Mouse (Mus musculus) lung, postnatal 36 days (tissue): ENCODE measurements around the gene Sh3tc1.

ENCODE experiments used
- DNase-seq: peaks from one replicate; pipeline ENCODE4 v3.0.0; 2022; ENCODE audit warnings: mixed read lengths

The Sh3tc1 gene

DNA sequence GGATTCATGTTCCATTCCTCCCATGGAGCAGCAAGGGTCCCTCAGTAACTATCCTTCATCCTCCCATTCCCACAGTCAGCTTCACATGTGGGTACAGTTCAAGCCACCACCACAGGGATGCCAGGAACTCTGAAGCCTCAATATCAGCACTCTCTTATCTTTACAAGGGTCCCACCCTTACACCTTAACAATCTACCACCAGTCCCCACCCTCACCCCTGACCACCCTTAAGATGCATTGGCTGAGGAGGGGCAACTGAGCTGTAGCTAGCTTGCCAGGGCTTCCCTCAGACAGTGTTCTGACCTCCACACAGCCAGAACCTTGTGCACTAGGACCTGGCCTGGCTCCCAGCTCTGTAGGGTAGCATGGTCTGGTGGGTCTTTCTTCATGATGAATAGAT lies 20.4 kb downstream of the Sh3tc1 start:
- DNase-seq = no peak

DNA sequence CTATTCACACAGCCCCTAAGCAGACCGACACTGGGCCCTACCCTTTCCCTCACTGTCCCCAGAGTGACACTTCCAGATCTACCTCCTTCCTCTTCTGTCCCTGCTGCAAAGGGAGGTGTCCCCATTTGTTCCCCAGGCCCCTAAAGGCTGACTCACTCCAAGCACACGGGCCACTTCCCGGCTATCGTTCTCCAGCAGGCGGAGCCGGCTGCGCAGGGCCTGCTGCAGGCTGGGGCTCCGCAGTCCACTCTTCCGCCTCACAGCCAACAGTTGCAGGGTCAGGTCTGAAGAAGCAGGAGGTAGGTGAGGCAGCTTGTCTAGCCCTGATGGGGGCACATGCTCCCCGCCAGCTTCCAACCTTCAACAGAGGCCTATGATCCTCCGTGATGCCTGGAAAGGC lies 21.0 kb downstream of the Sh3tc1 start:
- DNase-seq = no peak

DNA sequence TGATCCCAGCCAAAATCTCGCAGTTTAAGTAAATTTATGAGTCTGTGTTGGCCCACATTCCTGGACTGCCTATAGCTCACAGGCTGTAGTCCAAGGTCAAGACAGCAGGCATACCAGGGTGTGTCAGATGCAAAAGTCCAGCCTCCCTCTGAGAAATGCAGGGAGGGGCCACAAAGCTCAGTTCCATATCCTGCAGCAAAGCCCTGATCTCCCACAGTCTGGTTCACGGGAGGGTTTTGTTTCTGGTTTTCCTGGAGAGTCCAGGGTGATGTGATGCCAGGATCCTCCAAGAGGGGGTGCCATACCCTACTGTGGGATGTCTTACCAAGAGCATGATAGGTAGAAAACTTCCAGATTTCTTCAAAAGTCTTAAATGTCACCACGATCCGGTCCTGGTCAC lies 21.8 kb downstream of the Sh3tc1 start:
- DNase-seq = peak; percentile 79

DNA sequence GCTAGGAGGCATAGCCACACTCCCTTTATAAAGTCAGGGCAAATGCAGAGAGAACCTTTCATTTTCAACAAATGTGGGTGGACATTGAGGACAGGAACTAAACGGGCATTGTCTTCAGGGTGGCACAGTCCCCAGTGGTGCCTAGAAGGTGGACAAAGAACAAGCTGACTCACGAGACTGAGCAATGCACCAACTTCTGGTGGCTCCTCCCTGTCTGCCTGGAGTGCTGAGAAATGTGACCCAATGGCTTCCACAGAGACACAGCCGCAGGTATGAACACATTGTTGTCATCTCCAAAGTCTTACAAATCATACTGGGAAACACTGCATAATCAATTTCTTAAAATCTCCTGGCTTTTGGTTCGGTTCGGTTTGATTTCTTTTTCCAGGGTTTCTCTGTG lies 22.3 kb downstream of the Sh3tc1 start:
- no peak for DNase-seq

DNA sequence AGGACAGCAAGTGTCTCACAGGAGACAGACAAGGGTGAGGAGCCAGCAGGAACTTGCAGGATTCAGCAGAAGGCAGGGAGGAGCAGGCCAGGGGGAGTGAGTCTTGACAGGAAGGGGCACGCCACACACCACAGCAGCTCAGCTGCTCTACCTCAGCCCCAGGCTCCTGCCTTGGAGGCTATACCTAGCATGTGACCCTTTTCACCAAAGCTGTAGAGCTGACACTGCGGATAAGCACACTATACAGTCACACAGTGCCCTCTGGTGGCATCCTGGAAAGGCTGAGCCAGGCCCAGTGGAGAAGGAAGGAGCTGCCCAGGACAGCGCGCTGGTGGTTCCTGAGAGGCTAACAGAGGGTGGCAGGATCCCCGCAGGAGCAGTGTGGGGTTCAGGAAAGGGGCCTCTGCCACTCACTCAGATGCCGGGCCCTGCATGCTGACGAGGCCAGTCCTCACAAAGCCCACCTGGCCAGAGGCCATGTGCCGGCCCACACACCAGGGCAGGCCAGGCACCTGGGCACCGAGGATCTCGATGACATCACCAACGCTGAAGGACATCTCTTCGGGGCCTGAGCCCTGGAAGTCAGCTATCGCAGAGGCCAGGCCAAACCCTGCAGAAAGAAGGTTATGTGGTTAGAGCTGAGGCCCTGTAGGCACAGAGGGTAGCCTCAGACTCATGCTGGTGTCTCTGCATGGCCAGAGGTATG lies 26.0 kb downstream of the Sh3tc1 start:
- peak; percentile 78 for DNase-seq

DNA sequence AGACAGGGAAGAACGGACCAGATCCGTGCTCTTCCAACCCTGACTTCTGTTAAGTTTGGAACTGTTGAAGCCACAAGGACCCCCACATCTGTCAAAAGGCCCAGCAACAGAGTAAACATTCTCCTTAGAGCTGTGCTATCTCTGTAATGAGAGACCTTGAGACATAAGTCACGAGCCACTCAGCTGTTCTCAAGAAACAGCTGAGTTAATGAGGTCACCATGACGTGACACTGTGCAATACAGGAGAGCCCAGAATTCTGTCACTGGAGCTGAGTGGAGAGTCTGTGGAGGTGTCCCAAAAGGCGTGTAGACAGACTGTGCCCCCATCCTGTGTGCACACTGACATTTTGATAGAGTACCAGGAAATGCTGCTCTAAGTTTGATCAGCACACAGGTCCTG lies 27.3 kb downstream of the Sh3tc1 start:
- no peak for DNase-seq

DNA sequence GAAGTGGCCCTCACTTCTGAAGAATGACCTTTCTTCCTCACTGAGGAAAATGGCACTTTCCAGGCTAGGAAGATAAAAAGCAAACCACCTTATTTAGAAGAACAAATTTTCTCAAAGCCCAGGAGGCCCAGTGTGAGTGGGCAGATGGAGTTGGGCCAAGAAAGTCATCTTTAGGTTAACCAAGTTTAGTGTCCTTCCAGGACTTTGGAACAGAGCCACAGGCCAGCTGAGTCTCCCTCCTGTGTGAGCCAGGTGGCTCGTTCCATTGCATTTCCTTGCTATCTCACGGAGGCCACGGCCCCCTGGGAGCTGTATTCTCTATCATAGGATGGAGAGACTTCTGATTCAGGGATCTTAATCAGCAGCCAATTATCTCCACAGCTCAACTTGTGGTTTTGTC lies 28.9 kb downstream of the Sh3tc1 start:
- no peak for DNase-seq

DNA sequence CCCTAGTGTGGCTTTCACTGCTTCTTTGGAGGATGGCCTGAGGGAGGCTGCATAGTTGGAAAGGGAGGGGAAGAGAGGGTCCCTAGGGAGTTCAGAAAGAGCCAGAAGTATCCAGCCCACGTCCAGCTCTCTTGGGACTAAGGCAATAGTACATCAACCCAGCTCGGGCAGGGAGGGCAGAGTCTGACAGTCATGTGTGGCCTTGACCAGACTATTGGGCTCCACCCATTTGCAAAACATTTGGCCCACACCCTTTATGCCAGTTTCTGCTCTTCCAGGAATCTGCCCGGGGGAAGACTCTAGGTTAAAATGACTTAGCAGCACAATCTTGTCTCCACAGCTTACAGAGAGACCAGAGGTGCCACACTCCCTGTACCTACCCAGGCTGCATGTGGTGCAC lies 29.3 kb downstream of the Sh3tc1 start:
- DNase-seq = peak; percentile 36

DNA sequence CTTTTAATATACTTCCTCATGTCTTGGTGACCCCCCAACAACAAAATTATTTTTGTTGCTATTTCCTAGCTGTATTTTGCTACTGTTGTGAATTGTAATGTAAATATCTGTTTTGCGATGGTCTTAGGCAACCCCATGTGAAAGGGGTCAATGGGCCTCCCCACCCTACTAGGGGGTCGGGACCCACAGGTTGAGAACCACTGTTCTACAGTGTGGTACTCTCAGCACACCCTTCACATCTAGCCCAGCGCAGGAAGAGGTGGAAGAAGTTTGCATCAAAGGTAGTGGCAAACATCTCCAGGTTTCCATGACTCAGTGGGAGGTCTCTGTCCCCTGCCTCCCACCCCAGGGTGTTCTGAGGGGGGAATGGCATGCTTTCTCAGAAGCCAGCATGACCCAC lies 34.4 kb downstream of the Sh3tc1 start:
- no peak for DNase-seq

DNA sequence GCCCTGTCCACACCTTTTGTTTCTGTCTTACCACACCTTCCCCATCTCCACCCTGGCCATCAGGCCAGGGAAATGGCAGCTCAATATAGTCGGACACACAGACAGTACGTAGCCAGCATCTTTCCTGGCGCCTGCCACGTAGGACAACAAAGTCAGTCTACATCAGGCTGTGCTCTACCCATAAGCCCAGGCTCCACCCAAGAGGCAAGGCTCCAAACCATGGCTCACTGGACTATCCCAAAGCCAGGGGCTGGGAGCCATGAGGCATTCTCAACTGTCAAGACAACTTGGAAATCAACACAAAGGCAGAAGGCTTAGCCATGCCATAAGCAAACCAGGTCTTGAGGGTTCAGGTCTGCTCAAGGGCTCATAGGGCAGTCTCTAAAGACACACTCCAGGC lies 36.0 kb downstream of the Sh3tc1 start:
- DNase-seq = no peak

DNA sequence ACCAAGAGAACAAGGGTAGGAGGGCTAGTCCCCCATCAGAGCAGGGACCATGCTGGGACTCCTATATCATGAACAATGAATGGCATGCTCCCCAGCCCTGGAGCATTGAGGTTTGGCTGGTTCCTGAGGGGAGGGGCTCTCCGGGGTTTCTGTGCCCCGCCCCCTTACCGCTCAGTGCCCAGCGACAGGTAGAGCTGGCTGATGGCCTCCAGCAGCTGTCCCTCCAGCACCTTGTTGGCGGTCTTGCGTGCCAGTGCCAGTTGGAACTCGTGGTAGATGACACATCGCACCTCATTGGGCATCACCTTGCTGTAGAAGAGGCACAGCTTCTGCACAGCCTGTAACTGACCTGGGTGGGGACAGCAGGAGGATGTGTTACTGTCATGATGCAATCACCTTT lies 36.6 kb downstream of the Sh3tc1 start:
- no peak for DNase-seq

DNA sequence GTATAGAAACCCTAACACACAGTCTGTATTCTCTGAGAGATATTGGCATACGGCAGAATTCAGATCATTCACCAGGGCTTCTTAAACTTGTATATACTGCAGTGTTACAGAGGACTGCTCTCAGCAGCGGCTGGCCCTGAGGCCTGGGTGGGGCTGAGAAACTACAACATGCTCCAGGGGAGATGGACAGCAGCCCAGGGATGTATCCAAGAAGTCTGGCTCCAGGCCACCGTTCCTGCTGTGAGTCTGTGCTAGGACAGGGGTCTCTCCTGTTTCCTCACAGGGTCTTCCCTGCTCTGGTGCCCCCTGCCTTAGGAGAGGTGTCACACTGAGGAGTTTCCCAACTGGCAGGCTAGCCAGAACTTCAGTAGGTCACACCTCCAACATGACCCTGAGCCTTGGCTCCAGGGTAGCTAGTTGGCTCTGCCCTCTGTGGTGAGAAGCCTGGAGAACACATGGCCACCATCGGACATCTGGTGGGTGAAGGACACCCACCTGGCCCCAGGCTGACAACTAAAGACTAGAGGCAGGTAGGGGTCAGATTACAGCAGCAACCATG lies 37.1 kb downstream of the Sh3tc1 start:
- DNase-seq = no peak

DNA sequence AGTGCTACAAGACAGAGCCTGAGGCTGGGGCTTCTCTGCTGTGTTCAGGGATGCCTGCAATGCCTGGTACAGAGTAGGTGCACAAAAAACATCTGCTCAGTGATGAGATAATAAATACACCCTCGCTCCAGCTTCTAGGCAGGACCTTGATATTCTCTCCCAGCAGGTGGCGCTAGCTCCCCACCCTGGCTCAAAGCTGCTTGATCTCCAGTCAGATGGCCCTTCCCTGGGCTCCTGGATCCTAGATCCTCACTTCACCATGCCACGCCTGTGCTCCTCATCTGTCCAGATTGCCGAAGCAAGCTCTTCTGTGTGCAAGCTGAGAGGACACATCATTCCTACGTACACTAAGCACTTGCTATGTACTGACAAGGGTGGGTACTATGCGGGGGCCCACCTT lies 38.7 kb downstream of the Sh3tc1 start:
- DNase-seq = peak; percentile 83

DNA sequence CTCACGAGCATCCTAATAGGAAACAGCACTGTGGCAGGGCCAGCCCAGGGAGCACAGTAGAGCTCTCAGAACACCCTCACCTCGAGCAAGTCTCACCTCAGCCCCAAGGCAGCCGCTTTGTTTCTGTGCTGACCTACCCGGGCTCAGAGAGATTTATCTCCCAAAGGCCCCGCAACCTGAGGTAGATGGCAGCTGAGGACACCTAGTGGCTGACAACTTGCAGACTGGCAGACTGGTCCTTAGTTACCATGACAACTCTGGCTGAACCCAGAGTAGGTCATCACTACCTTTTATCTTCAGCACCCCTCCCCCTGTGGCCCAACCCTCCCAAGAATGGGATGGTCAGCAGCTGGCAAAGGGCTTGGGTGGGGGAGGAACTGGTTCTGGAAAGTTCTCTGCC lies 44.0 kb downstream of the Sh3tc1 start:
- DNase-seq = peak; percentile 31

DNA sequence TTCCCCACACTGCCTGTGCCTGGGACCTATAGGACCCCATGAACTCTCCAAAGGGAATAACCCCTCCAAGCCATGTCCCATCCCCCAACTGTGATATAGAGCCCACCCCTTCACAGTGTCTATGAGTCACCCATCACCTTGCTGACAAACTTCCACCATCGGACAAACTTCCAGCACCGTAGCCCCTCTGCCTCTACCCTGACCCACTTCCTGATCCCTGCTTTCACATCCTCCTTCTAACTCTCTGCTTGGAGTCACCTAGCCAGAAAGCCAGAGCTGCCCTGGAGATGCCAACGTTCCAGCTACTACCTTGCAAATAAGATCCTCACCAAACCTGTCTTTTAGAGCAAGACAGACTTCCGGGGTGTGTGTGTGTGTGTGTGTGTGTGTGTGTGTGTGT lies 46.1 kb downstream of the Sh3tc1 start:
- no peak for DNase-seq

DNA sequence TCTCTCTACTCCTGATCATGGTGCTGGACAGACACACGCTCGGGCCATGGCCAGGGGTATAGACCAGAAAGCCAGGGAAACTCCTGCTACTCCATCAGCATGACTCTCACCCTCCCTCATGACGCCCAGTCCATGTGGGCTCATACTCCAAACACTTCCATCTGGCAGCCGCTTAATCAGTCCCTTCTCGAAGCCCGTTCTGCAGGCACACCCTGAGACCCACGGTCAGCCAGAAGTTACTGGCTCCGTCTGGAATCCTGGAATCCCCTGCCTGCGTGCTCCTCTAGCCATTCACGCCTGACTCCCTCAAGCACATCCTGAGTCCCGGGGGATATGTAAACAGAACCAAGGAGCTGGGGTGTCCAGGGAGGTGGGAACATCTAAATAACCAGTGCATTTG lies 48.5 kb downstream of the Sh3tc1 start:
- no peak for DNase-seq

DNA sequence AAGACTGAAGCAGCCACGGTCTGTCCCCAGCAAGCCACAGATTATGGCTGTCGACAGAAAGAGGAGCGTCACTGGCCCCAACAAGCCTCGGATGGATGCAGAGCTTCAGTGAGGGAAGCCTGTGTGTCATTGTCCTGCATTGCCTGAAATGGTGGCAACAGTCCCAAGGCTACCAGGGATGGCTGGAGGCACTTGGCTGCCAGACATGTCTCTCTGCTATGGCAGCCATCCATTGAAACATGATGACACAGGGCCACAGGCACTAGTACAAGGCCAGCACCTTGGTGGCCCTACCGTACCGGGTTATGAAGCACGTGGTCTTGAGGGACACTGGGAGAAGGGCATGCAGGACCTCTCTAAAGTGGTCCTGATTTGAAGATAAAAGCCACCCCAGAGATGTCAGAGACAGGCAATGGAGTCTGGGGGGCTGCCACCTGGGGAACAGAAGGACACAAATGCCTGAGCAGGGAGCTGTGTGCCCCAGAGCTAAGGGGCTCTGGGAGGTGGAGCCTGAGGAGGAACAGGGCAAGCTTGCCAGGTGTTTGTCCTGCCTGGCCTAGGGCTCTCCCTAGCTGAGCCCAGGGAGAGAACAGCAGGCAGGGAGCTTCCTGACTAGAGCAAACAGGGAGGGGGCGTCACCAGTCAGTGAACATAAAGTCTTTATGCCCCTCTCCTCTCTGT lies 49.2 kb downstream of the Sh3tc1 start:
- no peak for DNase-seq

DNA sequence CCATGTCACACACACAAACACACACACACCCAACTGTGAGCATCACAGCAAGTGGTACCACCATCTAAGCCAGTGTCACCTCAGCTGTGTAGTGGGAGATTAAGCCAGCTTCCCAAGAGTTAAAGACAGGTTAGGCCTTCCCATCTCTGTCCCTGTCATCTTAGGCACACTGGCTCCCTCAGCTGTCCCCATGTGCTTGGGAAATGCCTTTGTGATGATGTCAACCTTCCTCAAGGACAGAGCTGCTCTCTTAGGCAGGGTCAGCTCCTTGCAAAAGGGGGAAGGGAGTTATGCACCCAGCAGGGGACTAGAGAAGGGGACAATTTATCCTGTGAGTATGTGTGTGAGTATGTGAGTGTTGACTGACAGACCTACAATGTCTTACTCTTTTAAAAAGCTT lies 50.4 kb downstream of the Sh3tc1 start:
- no peak for DNase-seq

DNA sequence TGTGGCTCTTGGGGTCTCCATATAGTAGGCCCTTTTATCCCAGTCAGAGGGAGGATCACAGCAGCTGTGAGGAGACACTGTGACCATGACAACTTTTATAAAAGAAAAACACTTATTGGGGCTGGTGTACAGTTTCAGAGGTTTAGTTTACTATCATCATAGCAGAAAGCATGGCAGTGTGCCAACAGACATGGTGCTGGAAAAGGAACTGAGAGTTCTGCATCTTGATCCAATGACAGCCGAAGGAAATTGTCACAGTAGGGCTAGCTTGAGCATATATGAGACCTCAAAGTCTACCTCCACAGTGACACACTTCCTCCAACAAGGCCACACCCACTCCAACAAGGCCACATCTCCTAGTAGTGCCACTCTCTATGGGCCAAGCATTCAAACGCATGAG lies 50.9 kb downstream of the Sh3tc1 start:
- DNase-seq = peak; percentile 56

DNA sequence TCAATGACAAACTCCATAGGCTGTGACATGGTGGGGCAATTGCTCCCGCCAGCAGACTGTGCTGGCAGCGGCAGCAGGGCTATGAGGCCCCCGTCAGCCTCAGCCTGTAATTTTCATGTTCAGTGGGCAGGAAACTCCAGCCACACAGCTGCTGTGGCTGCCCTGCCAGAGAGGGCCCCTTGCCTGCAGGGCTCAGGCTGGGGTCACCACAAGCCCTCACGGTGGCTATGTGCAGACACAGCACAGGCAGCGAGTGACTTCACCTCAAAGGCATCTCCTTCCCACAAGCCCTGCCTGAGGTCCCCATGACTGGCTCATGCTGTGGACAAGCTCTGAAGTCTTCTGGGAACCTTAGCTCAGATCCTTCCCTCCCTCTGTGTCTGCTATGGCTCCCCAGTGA lies 52.7 kb downstream of the Sh3tc1 start:
- DNase-seq = no peak

DNA sequence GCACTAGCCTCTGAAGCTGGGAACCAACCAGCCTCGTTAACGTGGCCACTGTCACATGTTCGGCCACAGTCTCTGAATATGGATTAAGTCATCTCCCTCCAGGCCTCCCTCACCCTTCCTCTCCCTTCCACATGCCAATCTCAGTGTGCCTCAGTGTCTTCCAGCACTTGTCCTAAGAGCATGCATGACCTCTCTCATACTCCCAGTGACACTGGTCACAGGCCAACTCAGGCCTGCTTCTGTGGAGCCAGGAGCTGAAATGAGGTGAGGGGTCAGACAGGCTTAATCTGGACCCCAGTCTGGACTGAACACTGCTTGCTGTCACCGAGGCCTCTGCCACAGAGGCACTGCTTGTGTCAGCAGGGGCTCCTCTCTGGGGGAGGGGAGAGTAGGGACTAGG lies 53.5 kb downstream of the Sh3tc1 start:
- no peak for DNase-seq

DNA sequence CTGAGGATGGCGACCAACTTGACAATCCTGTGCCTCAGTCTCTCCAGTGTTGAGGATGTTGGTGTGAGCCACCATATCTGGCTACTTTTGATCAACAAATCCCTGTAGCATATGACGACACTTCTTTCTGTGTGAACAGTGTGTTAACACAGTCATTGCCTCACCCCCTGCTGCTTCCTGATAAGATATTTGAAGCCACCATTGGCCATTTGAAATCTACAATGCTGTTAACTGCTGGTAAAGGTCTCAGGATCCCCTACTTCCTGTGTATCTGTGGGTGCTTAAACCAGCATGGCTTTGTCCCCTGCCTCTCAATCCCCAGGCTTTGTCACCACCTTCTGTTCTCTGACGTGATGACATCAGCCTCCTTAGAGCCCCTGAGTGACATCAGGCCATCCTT lies 54.7 kb downstream of the Sh3tc1 start:
- DNase-seq = no peak

DNA sequence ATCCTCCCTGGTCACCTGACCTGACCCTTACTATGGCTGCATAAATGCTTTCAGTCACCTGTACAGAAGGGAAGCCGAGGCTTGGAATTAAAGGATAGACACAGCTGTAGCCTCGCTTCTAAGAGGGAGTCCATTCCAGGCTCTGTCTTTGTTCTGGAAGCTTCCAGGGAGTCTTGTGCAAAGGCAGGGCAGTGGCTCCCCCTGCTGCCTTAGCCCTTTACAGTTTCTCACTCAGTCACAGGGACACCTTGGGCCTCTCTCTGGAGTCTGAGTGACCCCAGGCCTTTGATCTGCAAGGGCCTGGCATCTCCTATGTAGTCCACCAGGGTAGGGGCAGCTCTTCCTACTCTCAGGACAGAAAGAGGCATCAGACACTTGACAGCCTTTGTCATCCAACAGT lies 58.8 kb downstream of the Sh3tc1 start:
- peak; percentile 78 for DNase-seq

DNA sequence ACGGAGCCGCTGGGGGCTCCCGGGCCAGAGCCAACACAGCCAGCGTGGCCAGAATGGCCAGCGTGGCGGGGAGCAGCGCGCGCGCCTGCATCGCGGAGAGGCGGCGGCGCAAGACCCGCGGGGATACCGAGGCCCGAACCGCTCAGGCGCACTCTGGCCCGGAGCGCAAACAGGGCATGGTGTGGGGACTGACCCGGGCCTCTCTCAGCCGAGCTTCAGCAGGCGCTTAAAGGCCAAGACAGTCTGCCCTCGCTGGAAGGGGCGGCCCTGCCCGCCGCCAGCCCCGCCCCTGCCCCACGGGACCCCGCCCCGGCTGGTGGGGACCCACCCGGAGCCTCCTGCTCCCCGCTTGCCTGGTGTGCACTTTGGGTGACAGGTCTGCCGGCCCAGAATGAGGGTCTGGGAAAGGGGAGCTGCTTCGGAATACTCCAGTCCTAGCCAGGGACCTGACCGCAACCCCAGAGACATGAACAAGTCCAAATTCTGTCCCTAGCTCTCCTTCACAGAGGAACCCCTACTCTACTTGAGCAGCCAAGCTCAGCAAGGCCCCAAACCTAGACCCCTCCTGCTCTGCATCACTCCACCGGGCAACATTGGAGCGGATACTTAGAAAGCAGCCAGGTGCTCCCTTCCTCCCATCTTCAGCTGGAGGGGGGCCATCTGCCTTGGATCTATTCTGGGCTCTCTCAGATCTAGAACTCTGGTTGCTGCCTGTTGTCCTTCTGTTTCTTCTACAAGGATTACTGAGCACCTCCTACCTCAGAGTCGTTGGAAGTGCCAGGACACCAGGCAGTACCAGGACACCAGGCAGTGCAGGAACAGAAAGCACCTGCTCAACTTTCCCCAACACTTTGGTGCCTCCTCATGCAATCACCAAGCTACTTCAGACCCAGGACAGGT lies 60.3 kb downstream of the Sh3tc1 start, which contains the start of gene Htra3:
Htra3 (minus strand) TSS at position 527 of the 900 bp plus-strand sequence.
- DNase-seq = peak; percentile 33
